Mouse (Mus musculus): ENCODE measurements around the gene Myo15b.

DNA sequence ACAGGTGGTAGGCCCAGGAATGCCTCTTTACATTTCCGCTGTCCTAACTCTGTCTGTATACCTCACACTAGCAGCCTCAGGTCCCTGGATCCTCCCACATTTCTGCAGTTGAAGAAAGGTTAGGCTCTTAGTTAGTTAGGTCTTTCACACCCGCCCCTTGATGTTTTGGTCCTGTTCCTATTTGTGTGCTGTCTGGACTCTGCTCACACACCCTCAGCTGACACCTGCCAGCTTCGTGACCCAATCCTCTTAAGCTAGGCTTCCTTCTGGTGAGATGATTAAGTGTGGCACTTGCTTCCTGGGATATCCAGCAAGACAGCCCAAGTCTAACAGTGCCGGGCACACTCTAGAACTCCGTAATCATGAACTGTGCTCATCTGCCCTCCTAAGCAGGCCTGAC is 48.3 kb downstream of the Myo15b start:
- no peak for TF ChIP-seq GATA1 (IDR thresholded peaks at IDR 0.05; ENCODE audit: low read length)
- TF ChIP-seq TAL1 (IDR thresholded peaks at IDR 0.05; ENCODE audit: low read length), result no peak

Measured in erythroblast, embryonic 14.5 days (primary cell).